Mouse (Mus musculus) lung, embryonic 14.5 days (tissue): ENCODE data around the gene Clpsl2. TPM values are rescaled to one million over a fixed set of nuclear protein-coding genes. Genes with fewer than 3 reads are reported as not detected.
A peak's percentile ranks its signal among the peaks of the same experiment; 100 is the strongest.

Experiments used
- ATAC-seq: fragments of 200-750 bp; cut with Nextera tagmentation; 2 replicates; pipeline ENCODE4 v1.8.0; 2017; ENCODE audit warnings: mild to moderate bottlenecking, moderate TSS enrichment, moderate library complexity; ENCODE audit not compliant: insufficient read depth
- DNase-seq: peaks from one replicate; pipeline ENCODE4 v3.0.0-alpha.2; 2015
- H3K27ac ChIP-seq: fragments of 300-500 bp; sonication (generic); 2 replicates; pipeline ENCODE4 v1.5.1; 2014; ENCODE audit warnings: low read depth, mild to moderate bottlenecking, moderate library complexity
- H3K27me3 ChIP-seq: fragments of 300-500 bp; sonication (generic); 2 replicates; pipeline ENCODE4 v1.6.1; 2014; ENCODE audit warnings: low read length, control low read depth; ENCODE audit not compliant: insufficient read depth
- H3K36me3 ChIP-seq: fragments of 300-500 bp; sonication (generic); 2 replicates; pipeline ENCODE4 v1.6.1; 2014; ENCODE audit warnings: control low read depth; ENCODE audit not compliant: insufficient read depth
- H3K4me1 ChIP-seq: fragments of 300-500 bp; sonication (generic); 2 replicates; pipeline ENCODE4 v1.6.1; 2014; ENCODE audit warnings: antibody characterized with exemption, control low read depth; ENCODE audit not compliant: insufficient read depth
- H3K4me2 ChIP-seq: fragments of 300-500 bp; sonication (generic); 2 replicates; pipeline ENCODE4 v1.6.1; 2014; ENCODE audit warnings: mild to moderate bottlenecking
- H3K4me3 ChIP-seq: fragments of 300-500 bp; sonication (generic); 2 replicates; pipeline ENCODE4 v1.5.1; 2014; ENCODE audit warnings: low read depth, low read length
- H3K9ac ChIP-seq: fragments of 300-500 bp; sonication (generic); 2 replicates; pipeline ENCODE4 v1.6.1; 2014
- H3K9me3 ChIP-seq: fragments of 300-500 bp; sonication (generic); 2 replicates; pipeline ENCODE4 v1.6.1; 2016; ENCODE audit warnings: low read depth, low read length, control low read depth
- CTCF ChIP-seq: IDR thresholded peaks from 2 replicates; pipeline ENCODE4 v1.5.1; 2016; ENCODE audit warnings: antibody characterized with exemption, low read depth
- WGBS: fragments of 180-500 bp; shearing (Covaris S2); extraction: QIAGEN DNeasy Blood & Tissue Kit; methylation state at CpG from one replicate; pipeline ENCODE4 v1.1.7; 2014; 5-methylcytosine and 5-hydroxymethylcytosine counted together
- polyA plus RNA-seq: library from polyadenylated mRNA; unstranded; fragments of >200 nt; fragmentation: Nextera tagmentation; extraction: Ambion mirVana; gene quantifications from 2 replicates; pipeline ENCODE4 v1.2.1, GENCODE M21; 2014

Clpsl2 gene
- polyA plus RNA-seq, 1 experiment from 2014 or later: not detected

GRCm38 (mm10) chr17:28515431-28516341, 33.5 kb upstream of the Clpsl2 start:
- DNase-seq (no peak), ATAC-seq (no peak)
- TF ChIP-seq CTCF: no peak
- 49% methylated on average over 10 of the region's 10 CpGs for WGBS
- no peaks in the 10 kb centered on the region for H3K9me3 ChIP-seq
- H3K27me3 ChIP-seq: no peaks in the 10 kb centered on the region
- H3K4me1 ChIP-seq: peaks cover 10% of the 10 kb centered on the region
- no peak overlapping the region for H3K27ac ChIP-seq
- H3K4me3 ChIP-seq: no peak overlapping the region
- no peak overlapping the region for H3K9ac ChIP-seq
- no peaks in the 10 kb centered on the region for H3K36me3 ChIP-seq
- H3K4me2 ChIP-seq: no peak overlapping the region

DNA sequence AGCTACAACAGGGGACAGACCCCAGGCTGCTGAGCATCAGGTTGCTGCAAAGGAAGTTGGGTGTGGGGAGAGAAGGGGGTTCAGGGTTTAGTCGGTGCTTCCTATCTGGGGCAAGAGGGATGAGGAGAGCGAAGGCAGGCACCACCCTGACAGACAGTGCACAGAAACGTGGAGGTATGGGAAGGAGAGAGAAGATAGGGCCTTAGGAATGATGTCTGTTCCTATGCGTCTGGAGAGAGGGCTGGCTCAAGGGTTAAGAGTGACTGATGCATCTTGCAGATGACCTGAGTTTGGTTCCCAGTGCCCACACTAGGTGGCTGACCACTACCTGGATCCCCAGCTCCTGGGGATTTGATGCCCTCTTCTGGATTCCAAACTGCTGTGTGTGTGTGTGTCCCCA, 32.3 kb upstream of the Clpsl2 start:
- Histone ChIP-seq H3K36me3 (no peaks in the 10 kb centered on the region), H3K9ac (no peak overlapping the region), H3K4me2 (peak overlapping the region; percentile 73), H3K9me3 (no peaks in the 10 kb centered on the region), H3K27ac (no peak overlapping the region; the same call in 1 of the 2 replicates), H3K27me3 (no peaks in the 10 kb centered on the region), H3K4me3 (no peak overlapping the region), H3K4me1 (peaks cover 5% of the 10 kb centered on the region; the same call in 1 of the 2 replicates)
- WGBS: 44% methylated on average over 4 of the region's 4 CpGs
- no peak for TF ChIP-seq CTCF
- no peak for DNase-seq
- ATAC-seq: no peak

DNA sequence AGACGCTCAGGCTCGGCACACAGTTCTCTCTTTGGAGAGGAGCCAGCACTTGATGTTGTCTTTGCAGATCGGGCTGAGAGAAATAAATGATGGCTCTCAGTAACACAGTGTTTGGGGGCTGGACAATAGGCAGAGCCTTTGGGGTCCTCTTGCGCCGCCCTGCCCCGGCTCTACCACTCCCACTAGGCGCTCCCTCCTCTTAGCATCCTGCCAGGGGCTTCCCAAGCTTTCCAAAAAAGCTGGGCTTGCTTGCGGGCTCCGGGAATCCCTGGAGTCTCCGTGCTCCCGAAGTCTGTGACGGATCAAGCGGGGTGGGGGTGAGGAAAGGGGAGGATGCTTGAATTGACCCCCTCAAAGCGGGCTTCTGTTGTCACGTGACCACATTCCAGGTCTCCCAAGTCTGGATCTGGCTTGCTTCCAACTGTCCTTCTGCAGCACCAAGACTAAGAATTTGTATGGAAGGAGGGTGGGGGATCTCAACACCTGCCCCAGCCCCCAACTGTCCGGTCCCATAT, 31.7 kb upstream of the Clpsl2 start, which contains the start of gene Fkbp5:
TSS of gene Fkbp5 (minus strand) at position 87 of the 515 bp plus-strand sequence.
- ATAC-seq (peak; percentile 80), DNase-seq (peak; percentile 92)
- H3K27me3 ChIP-seq: no peaks in the 10 kb centered on the region
- no peak for TF ChIP-seq CTCF
- H3K9me3 ChIP-seq: no peaks in the 10 kb centered on the region
- 2% methylated on average over 16 of the region's 16 CpGs for WGBS
- H3K36me3 ChIP-seq: no peaks in the 10 kb centered on the region
- H3K4me3 ChIP-seq: peak within 1 kb of the TSS; percentile 38
- H3K27ac ChIP-seq: peak within 1 kb of the TSS; percentile 74
- H3K4me2 ChIP-seq: peak within 1 kb of the TSS; percentile 73
- H3K9ac ChIP-seq: peak within 1 kb of the TSS; percentile 43
- peaks cover 9% of the 10 kb centered on the region; the same call in 1 of the 2 replicates for H3K4me1 ChIP-seq

- TF ChIP-seq CTCF: no peak
- no peaks in the 10 kb centered on the region for H3K9me3 ChIP-seq
- H3K4me3 ChIP-seq: peak overlapping the region; percentile 38
- peak; percentile 73 for ATAC-seq
- peaks cover 9% of the 10 kb centered on the region; the same call in 1 of the 2 replicates for H3K4me1 ChIP-seq
- peak overlapping the region; percentile 43 for H3K9ac ChIP-seq
- DNase-seq: peak; percentile 92
- H3K27me3 ChIP-seq: no peaks in the 10 kb centered on the region
- H3K36me3 ChIP-seq: no peaks in the 10 kb centered on the region
- peak overlapping the region; percentile 74 for H3K27ac ChIP-seq
- peak overlapping the region; percentile 73 for H3K4me2 ChIP-seq
- WGBS: under 1% methylated on average over 44 of the region's 46 CpGs
These were observed 31.1 kb upstream of the Clpsl2 start for GRCm38 (mm10) chr17:28517956-28518614.

DNA sequence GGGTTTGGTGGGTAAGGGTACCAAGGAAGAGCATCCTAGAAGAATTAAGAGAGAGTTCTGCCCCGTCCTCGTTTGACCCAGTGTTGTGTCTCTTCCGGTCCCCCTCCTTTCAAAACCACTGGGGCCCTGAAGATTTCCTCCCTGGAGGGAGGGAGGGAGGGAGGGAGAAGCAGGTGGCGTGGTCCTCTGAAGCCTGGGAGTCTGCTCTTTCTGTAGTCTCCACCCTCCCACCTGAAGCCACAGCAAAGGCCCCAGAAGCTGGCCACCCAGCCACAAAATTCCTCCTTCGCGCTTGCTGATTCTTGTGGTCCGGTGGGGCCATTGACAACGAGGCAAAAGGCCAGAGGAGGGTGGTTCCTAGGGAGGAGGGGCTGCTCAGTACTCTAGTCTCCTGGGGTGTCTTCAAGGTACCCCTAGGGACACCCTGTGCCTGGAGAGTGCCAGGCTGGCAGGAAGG, 30.6 kb upstream of the Clpsl2 start:
- Histone ChIP-seq H3K4me1 (peaks cover 9% of the 10 kb centered on the region; the same call in 1 of the 2 replicates), H3K9ac (no peak overlapping the region), H3K27me3 (no peaks in the 10 kb centered on the region), H3K4me3 (peak overlapping the region; percentile 38; the same call in 1 of the 2 replicates), H3K9me3 (no peaks in the 10 kb centered on the region), H3K36me3 (no peaks in the 10 kb centered on the region), H3K27ac (peak overlapping the region; percentile 74; the same call in 1 of the 2 replicates), H3K4me2 (peak overlapping the region; percentile 73)
- WGBS: 22% methylated on average over 8 of the region's 8 CpGs
- ATAC-seq (no peak), DNase-seq (peak; percentile 10)
- no peak for TF ChIP-seq CTCF

DNA sequence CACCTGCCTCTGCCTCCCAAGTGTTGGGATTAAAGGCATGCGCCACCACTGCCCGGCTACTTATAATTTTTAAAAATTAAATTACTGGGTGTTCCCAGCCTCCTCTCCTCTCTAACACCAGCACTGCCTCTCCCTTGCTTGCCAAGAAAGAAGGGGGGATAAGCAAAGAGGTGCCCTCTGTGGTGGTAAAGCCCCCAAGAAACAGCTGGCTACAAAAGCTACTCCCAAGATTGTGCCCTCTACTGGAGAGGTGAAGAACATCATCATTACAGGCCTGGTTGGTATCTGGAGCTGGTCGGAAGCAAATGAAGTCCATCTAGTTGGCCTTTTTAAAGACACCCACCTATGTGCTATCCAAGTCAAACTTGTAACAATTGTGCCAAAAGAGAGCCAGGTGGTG, 29.4 kb upstream of the Clpsl2 start:
- Histone ChIP-seq H3K4me3 (no peak overlapping the region), H3K36me3 (no peaks in the 10 kb centered on the region), H3K9me3 (no peaks in the 10 kb centered on the region), H3K27ac (no peak overlapping the region), H3K4me1 (peaks cover 9% of the 10 kb centered on the region; the same call in 1 of the 2 replicates), H3K9ac (no peak overlapping the region), H3K4me2 (no peak overlapping the region), H3K27me3 (no peaks in the 10 kb centered on the region)
- TF ChIP-seq CTCF: peak; percentile 42
- DNase-seq: no peak
- 83% methylated on average over 3 of the region's 3 CpGs for whole genome bisulfite sequencing
- ATAC-seq: no peak
